Mouse (Mus musculus): ENCODE data around the gene Olfr1402. TPM values are rescaled to one million over a fixed set of nuclear protein-coding genes. Genes with fewer than 3 reads are reported as not detected.

Gene Olfr1402
- total RNA-seq (2023), result not detected

GRCm38 (mm10) chr3:97421920-97422319, at the start of gene Olfr1402:
Olfr1402 (minus strand) TSS chr3:97422020.

Other genes starting within 250 kb of the Olfr1402 start
- 10 to 100 TPM; 18.0 to 18.3 TPM for gene Bcl9, start 124.1 kb downstream of the Olfr1402 start, total RNA-seq (2023)
- 10 to 100 TPM; 16.5 to 17.5 TPM for gene Chd1l, start 188.2 kb upstream of the Olfr1402 start, total RNA-seq (2023)
- 10 to 100 TPM; 15.0 to 16.2 TPM for gene Fmo5, start 206.8 kb upstream of the Olfr1402 start, total RNA-seq (2023)
- gene Prkab2, start 236.2 kb upstream of the Olfr1402 start, total RNA-seq (2023), result 10 to 100 TPM; 36.0 to 38.7 TPM

Data from monocyte, adult 59 days (primary cell).